ENCODE assay signal across 8 mouse cellular contexts in the genomic region with DNA sequence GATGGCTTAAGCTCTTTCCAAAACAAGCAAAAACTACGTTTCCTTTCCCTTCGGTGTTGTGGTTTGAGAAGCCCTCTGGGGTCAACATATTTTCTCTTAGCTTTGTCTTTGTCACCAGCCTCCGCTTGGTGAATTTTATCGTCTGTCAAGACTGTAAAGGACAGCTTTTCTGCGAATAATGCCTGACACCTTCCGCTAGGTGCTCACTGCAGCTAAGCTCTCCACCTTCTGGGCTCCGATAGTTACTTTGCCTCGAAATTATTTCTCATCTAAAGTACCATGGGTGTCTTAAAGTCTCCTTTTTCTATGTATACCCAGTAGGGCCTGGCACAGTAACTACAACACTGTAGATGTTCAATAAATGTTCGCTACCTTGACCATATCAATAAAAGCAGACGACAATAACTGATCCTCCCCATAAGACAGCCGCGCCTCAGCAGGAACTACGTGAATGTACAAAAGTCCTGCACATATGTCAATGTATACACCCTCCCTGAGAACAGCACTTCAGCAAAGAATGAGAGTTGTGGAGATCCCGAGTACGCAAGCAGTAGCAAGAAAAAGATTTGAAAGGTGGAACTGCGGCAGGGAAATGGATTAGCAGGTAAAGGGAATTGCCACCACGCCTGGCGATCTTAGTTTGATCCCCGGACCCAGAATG. TPM values are rescaled to one million over a fixed set of nuclear protein-coding genes. Genes with fewer than 3 reads are reported as not detected.
DNase-seq lines count a peak whose midpoint lies in the region; ATAC-seq and TF ChIP-seq lines count a peak whose summit lies in the region.

No protein-coding gene starts in this region.

- H3K9me3 ChIP-seq in forebrain, embryonic 13.5 days (replicated peaks): no peaks in the 10 kb centered on the region
- H3K9me3 ChIP-seq in kidney, embryonic 16.5 days (ENCODE audit: low read length): no peaks in the 10 kb centered on the region
- H3K9me3 ChIP-seq in megakaryocyte, embryonic 14.5 days: peaks cover 9% of the 10 kb centered on the region; the same call in 1 of the 2 replicates

- TF ChIP-seq POLR2A in bone marrow macrophage, adult 2 months (IDR thresholded peaks at IDR 0.05; ENCODE audit: borderline replicate concordance, low read depth, low read length): no peak

- peak overlapping the region; percentile 99 for H3K9ac ChIP-seq in forebrain, embryonic 13.5 days
- H3K9ac ChIP-seq in kidney, embryonic 16.5 days (replicated peaks; ENCODE audit: low read length): peak overlapping the region; percentile 80

- DNase-seq in layer of hippocampus, postnatal 25 days (ENCODE audit: extremely low spot score in 1 of 2, low spot score in 1 of 2): peak; percentile 11
- DNase-seq in layer of hippocampus, adult 9-11 months: no peak
- peak; percentile 24 to 28 for DNase-seq in thymus, postnatal 36 days
- no peak for DNase-seq in adrenal gland, adult 18-20 months (ENCODE audit: low spot score in 2 of 2)

- H3K27me3 ChIP-seq in forebrain, embryonic 13.5 days: no peaks in the 10 kb centered on the region
- H3K27me3 ChIP-seq in kidney, embryonic 16.5 days (ENCODE audit: insufficient read depth, low read length): 0 out of 2 replicates have a peak, but pooled peaks cover 2% of the 10 kb centered on the region
- H3K27me3 ChIP-seq in megakaryocyte, embryonic 14.5 days (replicated peaks): no peaks in the 10 kb centered on the region

- WGBS in forebrain, embryonic 13.5 days: 4% methylated on average over 19 of the region's 19 CpGs
- WGBS in kidney, embryonic 16.5 days: 7% methylated on average over 19 of the region's 19 CpGs

- H3K27ac ChIP-seq in bone marrow macrophage, adult 2 months (ENCODE audit: insufficient read depth, low read depth, low read length): peak overlapping the region; percentile 73
- peak overlapping the region; percentile 92 for H3K27ac ChIP-seq in forebrain, embryonic 13.5 days
- peak overlapping the region; percentile 92 for H3K27ac ChIP-seq in kidney, embryonic 16.5 days (ENCODE audit: low read length)

- H3K4me1 ChIP-seq in bone marrow macrophage, adult 2 months (ENCODE audit: control insufficient read depth, insufficient read depth, low read length): peaks cover 4% of the 10 kb centered on the region; the same call in 1 of the 2 replicates
- H3K4me1 ChIP-seq in forebrain, embryonic 13.5 days: peaks cover 34% of the 10 kb centered on the region
- H3K4me1 ChIP-seq in kidney, embryonic 16.5 days (ENCODE audit: insufficient read depth, low read length): peaks cover 19% of the 10 kb centered on the region
- peaks cover 28% of the 10 kb centered on the region for H3K4me1 ChIP-seq in megakaryocyte, embryonic 14.5 days

- peak overlapping the region; percentile 67 for H3K4me2 ChIP-seq in forebrain, embryonic 13.5 days
- peak overlapping the region; percentile 82 for H3K4me2 ChIP-seq in kidney, embryonic 16.5 days (replicated peaks; ENCODE audit: low read depth, low read length)

- no peak for TF ChIP-seq CTCF in bone marrow macrophage, adult 2 months (IDR thresholded peaks at IDR 0.05; ENCODE audit: low read depth, low read length)

- peak overlapping the region; percentile 59 for H3K4me3 ChIP-seq in bone marrow macrophage, adult 2 months (ENCODE audit: insufficient read depth, low read length)
- peak overlapping the region; percentile 98 for H3K4me3 ChIP-seq in forebrain, embryonic 13.5 days
- peak overlapping the region; percentile 98 for H3K4me3 ChIP-seq in kidney, embryonic 16.5 days (ENCODE audit: low read length)
- H3K4me3 ChIP-seq in megakaryocyte, embryonic 14.5 days (replicated peaks): peak overlapping the region; percentile 98

- ATAC-seq in forebrain, embryonic 13.5 days: peak; percentile 16
- ATAC-seq in kidney, embryonic 16.5 days (ENCODE audit: low FRiP score, low TSS enrichment): peak; percentile 8; the same call in 1 of the 2 replicates

- no peaks in the 10 kb centered on the region for H3K36me3 ChIP-seq in forebrain, embryonic 13.5 days (ENCODE audit: poor library complexity, severe bottlenecking)
- H3K36me3 ChIP-seq in kidney, embryonic 16.5 days (ENCODE audit: insufficient read depth, low read length): no peaks in the 10 kb centered on the region
- no peaks in the 10 kb centered on the region for H3K36me3 ChIP-seq in megakaryocyte, embryonic 14.5 days (replicated peaks; ENCODE audit: low read length)

RNA-seq across cellular contexts. Expression of a gene that starts 0.8 kb away (rescaled TPM):
- 10 to 100 TPM; 41.8 to 49.7 TPM for total RNA-seq in layer of hippocampus, postnatal 25 days (2021)
- 34.4 and 40.9 TPM in 2 replicates for polyA plus RNA-seq in bone marrow macrophage, adult 2 months (2012; ENCODE audit: insufficient read depth, insufficient read length, missing spikeins)
- polyA plus RNA-seq in forebrain, embryonic 13.5 days (2015; fragmentation: Nextera tagmentation; extraction: Ambion mirVana): 11.5 and 11.6 TPM in 2 replicates
- polyA plus RNA-seq in kidney, embryonic 16.5 days (2015; fragmentation: Nextera tagmentation; extraction: Ambion mirVana): 4.7 and 6.9 TPM in 2 replicates
- 0.75 and 1.9 TPM in 2 replicates for polyA plus RNA-seq in megakaryocyte, embryonic 14.5 days (2012; ENCODE audit: insufficient read depth, low replicate concordance)
- 10 to 100 TPM; 27.7 to 33.2 TPM for total RNA-seq in adrenal gland, adult 18-20 months (2021)

Comparison
In these comparisons a context has a peak if more than half of its experiments do, and no peak if none do; other contexts are left out.
1. DNase-seq: peak in layer of hippocampus, postnatal 25 days (2 of 2) and thymus, postnatal 36 days (2 of 2); none in layer of hippocampus, adult 9-11 months (single experiment) and adrenal gland, adult 18-20 months (0 of 2).
2. Peak in every context shown above with its lines, with median percentiles within 50 percentile points of each other: H3K27ac ChIP-seq and H3K4me3 ChIP-seq.